Mouse (Mus musculus) limb, embryonic 14.5 days (tissue): ENCODE measurements around the gene Gpi1. TPM values are rescaled to one million over a fixed set of nuclear protein-coding genes. Genes with fewer than 3 reads are reported as not detected.
A peak's percentile ranks its signal among the peaks of the same experiment; 100 is the strongest.
"Not testable (repeated sequence)": the region's sequence is repeated elsewhere in the genome, so short reads cannot be mapped to it uniquely, and the experiment has no call there.

Experiments
- ATAC-seq: fragments of 200-750 bp; cut with Nextera tagmentation; 2 replicates; pipeline ENCODE4 v1.8.0; 2017; ENCODE audit warnings: low read depth, moderate number of reproducible peaks, moderate TSS enrichment; ENCODE audit not compliant: low FRiP score
- DNase-seq: peaks from one replicate; pipeline ENCODE4 v3.0.0-alpha.2; 2015; ENCODE audit warnings: low spot score
- H3K27ac ChIP-seq: fragments of 300-500 bp; sonication (generic); replicated peaks from 2 replicates; pipeline ENCODE4 v1.5.1; 2014; ENCODE audit warnings: low read depth, mild to moderate bottlenecking, low read length, moderate library complexity, mixed read lengths
- H3K27me3 ChIP-seq: fragments of 300-500 bp; sonication (generic); 2 replicates; pipeline ENCODE4 v1.6.1; 2014; ENCODE audit warnings: low read length, mixed read lengths; ENCODE audit not compliant: control insufficient read depth, insufficient read depth
- H3K36me3 ChIP-seq: fragments of 300-500 bp; sonication (generic); 2 replicates; pipeline ENCODE4 v1.6.1; 2014; ENCODE audit warnings: mild to moderate bottlenecking, low read length, moderate library complexity, mixed read lengths; ENCODE audit not compliant: control insufficient read depth, insufficient read depth
- H3K4me1 ChIP-seq: fragments of 300-500 bp; sonication (generic); 2 replicates; pipeline ENCODE4 v1.6.1; 2014; ENCODE audit warnings: antibody characterized with exemption, low read length, mixed read lengths; ENCODE audit not compliant: control insufficient read depth, insufficient read depth
- H3K4me2 ChIP-seq: fragments of 300-500 bp; sonication (generic); replicated peaks from 2 replicates; pipeline ENCODE4 v1.6.1; 2014; ENCODE audit warnings: low read depth, mild to moderate bottlenecking, low read length, moderate library complexity; ENCODE audit not compliant: severe bottlenecking
- H3K4me3 ChIP-seq: fragments of 300-500 bp; sonication (generic); replicated peaks from 2 replicates; pipeline ENCODE4 v1.5.1; 2014; ENCODE audit warnings: low read length
- H3K9ac ChIP-seq: fragments of 300-500 bp; sonication (generic); 2 replicates; pipeline ENCODE4 v1.6.1; 2014; ENCODE audit warnings: mild to moderate bottlenecking, low read depth, low read length, moderate library complexity; ENCODE audit not compliant: severe bottlenecking
- H3K9me3 ChIP-seq: fragments of 300-500 bp; sonication (generic); 2 replicates; pipeline ENCODE4 v1.6.1; 2016; ENCODE audit warnings: low read length; ENCODE audit not compliant: control insufficient read depth
- POLR2A ChIP-seq: fragments of 200-500 bp; IDR thresholded peaks from 2 replicates; pipeline ENCODE4 v1.8.0; 2012; ENCODE audit warnings: inconsistent platforms, mild to moderate bottlenecking, moderate library complexity, borderline replicate concordance; ENCODE audit not compliant: insufficient read depth, insufficient read length; ENCODE audit errors: extremely low read depth
- WGBS: fragments of 180-500 bp; shearing (Covaris S2); extraction: QIAGEN DNeasy Blood & Tissue Kit; methylation state at CpG from one replicate; pipeline ENCODE4 v1.1.7; 2014; 5-methylcytosine and 5-hydroxymethylcytosine counted together
- polyA plus RNA-seq, 2 experiments: library from polyadenylated mRNA; depleted of rRNA in 1 of 2; stranded (reverse) in 1 of 2; unstranded in 1 of 2; fragments of >200 nt; fragmentation: Nextera tagmentation in 1 of 2; extraction: Ambion mirVana in 1 of 2; gene quantifications; 2 replicates each; pipeline versions ENCODE4 v1.2.1 to v1.2.3; 2012 to 2014

Gene Gpi1
- polyA plus RNA-seq, 2 experiments, result 256 to 281 TPM

DNA sequence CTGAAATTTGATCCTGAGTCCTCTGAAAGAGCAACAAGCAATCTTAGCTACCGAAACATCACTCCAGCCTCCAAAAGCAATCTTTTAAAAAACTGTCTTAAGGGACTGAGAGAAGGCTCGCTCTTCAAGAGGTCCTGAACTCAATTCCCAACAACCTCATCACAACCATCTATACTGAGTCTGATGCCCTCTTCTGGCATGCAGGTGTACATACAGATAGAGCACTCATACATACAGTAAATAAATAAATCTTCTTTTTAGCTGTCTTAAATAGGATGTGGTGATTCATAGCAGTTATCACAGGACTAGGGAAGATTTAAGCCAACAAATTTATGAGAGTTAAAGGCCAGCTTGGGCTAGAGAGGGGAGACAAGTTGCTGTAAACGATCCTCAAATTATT is 34.5 kb downstream of the Gpi1 start:
- TF ChIP-seq POLR2A, result no peak
- no peaks in the 10 kb centered on the region for H3K9me3 ChIP-seq
- DNase-seq (no peak), ATAC-seq (no peak)
- H3K4me1 ChIP-seq, result no peaks in the 10 kb centered on the region
- 44% methylated on average over 3 of the region's 3 CpGs for WGBS
- H3K9ac ChIP-seq, result peak overlapping the region; percentile 89
- H3K36me3 ChIP-seq, result peaks cover 18% of the 10 kb centered on the region
- H3K4me3 ChIP-seq, result peak overlapping the region; percentile 92
- peak overlapping the region; percentile 78 for H3K4me2 ChIP-seq
- no peaks in the 10 kb centered on the region for H3K27me3 ChIP-seq
- H3K27ac ChIP-seq, result no peak overlapping the region

DNA sequence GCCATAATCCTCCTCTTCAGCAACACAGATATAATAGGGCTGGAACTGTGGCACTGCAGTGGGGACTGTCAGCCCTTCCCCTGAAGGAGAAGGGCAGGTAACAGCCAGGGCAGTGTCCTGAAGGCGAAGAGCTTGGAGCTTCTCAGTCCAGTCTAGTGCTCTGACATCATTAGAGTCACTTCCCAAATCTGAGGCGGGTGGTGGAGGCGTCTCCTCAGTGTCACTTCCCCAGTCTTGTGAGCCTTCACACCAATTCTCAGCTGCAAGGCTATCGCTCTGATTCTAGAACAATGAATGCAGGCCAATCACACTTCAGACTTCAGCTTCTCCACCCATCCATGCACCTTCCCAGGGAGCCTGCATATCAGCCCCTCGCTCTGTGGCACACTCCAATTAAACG is 37.3 kb downstream of the Gpi1 start:
- no peaks in the 10 kb centered on the region for H3K9me3 ChIP-seq

DNA sequence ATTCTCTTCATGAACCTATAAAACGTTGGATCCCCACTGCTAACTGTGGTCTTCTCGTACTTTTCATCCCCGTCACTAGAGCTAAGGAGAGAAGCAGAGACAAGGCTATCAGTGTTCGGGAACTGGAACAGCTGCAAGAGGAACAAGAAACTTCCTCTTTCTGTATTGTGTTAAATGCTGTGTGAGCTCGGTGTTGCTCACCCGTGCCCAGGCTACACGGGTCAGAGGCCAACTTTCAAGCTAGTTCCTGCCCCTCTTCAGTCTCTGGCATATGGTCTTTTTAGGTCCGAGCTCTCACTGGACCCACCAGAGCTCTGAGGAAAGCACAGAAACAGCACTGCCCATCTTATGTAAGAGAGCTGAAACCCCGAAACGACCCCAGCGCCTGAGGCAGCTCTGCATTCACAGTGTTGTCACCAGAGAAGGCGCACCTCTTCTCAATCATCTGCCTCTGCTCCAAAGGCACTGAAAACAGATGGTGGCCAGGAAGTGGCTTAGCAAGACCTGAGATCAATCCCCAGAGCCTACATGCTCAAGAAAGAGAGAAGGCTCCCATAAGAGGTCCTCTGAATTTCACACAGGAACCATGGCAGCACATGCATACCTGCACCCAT is 40.7 kb downstream of the Gpi1 start:
- Histone ChIP-seq H3K4me3 (no peak overlapping the region), H3K4me1 (no peaks in the 10 kb centered on the region), H3K9ac (no peak overlapping the region), H3K27ac (no peak overlapping the region), H3K27me3 (no peaks in the 10 kb centered on the region), H3K9me3 (no peaks in the 10 kb centered on the region), H3K4me2 (no peak overlapping the region), H3K36me3 (peaks cover 66% of the 10 kb centered on the region)
- TF ChIP-seq POLR2A, result no peak
- ATAC-seq, result no peak
- 83% methylated on average over 12 of the region's 12 CpGs for WGBS
- no peak for DNase-seq

More for the DNA sequence above, 37.3 kb downstream of the Gpi1 start:
- H3K4me1 ChIP-seq, result no peaks in the 10 kb centered on the region
- ATAC-seq (no peak), DNase-seq (no peak)
- no peak overlapping the region for H3K4me2 ChIP-seq
- H3K27me3 ChIP-seq, result no peaks in the 10 kb centered on the region
- TF ChIP-seq POLR2A, result no peak
- no peak overlapping the region for H3K27ac ChIP-seq
- H3K36me3 ChIP-seq, result peaks cover 36% of the 10 kb centered on the region
- no peak overlapping the region for H3K4me3 ChIP-seq
- WGBS, result 94% methylated on average over 6 of the region's 6 CpGs
- H3K9ac ChIP-seq, result no peak overlapping the region

DNA sequence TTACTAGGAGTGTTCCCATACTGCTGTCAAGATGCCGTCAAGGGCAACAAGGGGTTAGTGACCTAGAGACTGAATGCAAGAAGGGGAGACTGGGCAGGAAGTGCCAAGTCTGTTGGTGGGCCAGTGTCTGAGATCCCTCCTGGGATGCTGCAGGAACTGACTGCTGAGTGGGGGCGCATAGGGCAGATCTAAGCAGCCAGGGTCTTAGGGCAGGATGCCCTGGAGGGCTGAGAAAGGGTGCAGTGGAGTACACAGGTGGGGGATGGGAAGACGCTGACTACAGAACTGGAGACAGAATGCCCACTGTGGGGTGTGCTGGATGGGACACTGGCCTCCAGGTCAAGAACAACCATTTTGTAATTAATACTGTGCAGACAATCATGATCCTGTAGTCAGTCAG is 46.3 kb downstream of the Gpi1 start:
- DNase-seq (no peak), ATAC-seq (no peak)
- no peak overlapping the region for H3K4me3 ChIP-seq
- no peak overlapping the region for H3K27ac ChIP-seq
- H3K36me3 ChIP-seq, result peaks cover 47% of the 10 kb centered on the region
- TF ChIP-seq POLR2A, result no peak
- no peak overlapping the region for H3K4me2 ChIP-seq
- H3K4me1 ChIP-seq, result no peaks in the 10 kb centered on the region
- no peak overlapping the region for H3K9ac ChIP-seq
- 79% methylated on average over 3 of the region's 3 CpGs for WGBS
- H3K9me3 ChIP-seq, result no peaks in the 10 kb centered on the region
- no peaks in the 10 kb centered on the region for H3K27me3 ChIP-seq

DNA sequence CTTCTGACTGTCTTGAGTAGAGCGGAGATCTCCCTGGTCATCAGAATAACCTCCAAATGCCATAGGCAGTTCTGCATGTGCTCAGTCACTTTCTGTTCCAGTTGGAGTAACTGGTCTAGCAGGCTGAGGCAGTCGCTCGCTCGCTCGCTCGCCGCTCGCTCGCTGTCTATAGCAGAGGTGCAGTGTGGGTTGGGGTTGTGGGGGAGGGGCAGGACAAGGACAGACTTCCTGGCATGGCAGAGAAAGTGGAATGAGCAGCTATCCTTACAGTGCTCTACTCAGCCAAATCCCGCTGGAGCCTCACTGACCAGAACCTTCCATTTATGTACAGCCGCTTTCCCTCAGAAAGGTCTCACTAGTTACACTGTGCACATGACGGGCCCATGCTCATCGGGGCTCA is 46.8 kb downstream of the Gpi1 start:
- WGBS, result 82% methylated on average over 13 of the region's 13 CpGs
- H3K27ac ChIP-seq, result no peak overlapping the region

DNA sequence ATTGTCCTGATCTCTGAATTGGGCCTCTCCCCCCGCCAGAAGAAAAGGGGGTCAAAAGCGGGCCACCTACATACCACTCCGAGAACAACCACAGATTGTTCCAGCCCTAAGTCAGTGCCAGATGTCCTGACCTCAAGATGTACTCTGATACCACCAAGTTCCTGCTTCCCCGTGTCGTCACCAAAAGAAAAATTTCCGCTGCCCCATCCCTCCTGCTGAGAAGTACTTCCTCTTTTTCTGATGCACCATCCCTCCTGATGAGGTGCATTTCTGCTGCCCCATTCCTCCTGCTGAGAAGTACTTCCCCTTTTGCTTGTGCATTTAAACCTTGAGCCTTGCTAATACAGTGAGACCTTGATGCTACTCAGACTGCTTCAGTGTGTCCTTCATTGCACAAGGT is 53.9 kb downstream of the Gpi1 start:
- H3K9ac ChIP-seq, H3K27me3 ChIP-seq, DNase-seq, H3K4me3 ChIP-seq, ATAC-seq, H3K9me3 ChIP-seq, H3K27ac ChIP-seq, H3K4me1 ChIP-seq, H3K4me2 ChIP-seq, H3K36me3 ChIP-seq: not testable (repeated sequence)
- WGBS, result 93% methylated on average over 6 of the region's 6 CpGs

More for the DNA sequence above, 46.8 kb downstream of the Gpi1 start:
- no peak for TF ChIP-seq POLR2A
- no peak overlapping the region for H3K4me2 ChIP-seq
- no peak overlapping the region for H3K9ac ChIP-seq
- H3K27me3 ChIP-seq, result no peaks in the 10 kb centered on the region
- 0 out of 2 replicates have a peak, but pooled peaks have one; percentile 12 for ATAC-seq
- H3K36me3 ChIP-seq, result peaks cover 43% of the 10 kb centered on the region
- DNase-seq, result peak; percentile 22
- no peak overlapping the region for H3K4me3 ChIP-seq
- no peaks in the 10 kb centered on the region for H3K4me1 ChIP-seq
- H3K9me3 ChIP-seq, result no peaks in the 10 kb centered on the region
